Mouse (Mus musculus) hindbrain, embryonic 12.5 days (tissue): ENCODE measurements around the gene Zfp213. TPM values are rescaled to one million over a fixed set of nuclear protein-coding genes. Genes with fewer than 3 reads are reported as not detected.

Experiments used
- ATAC-seq: fragments of 200-750 bp; cut with Nextera tagmentation; 2 replicates; pipeline ENCODE4 v1.8.0; 2017; ENCODE audit warnings: moderate TSS enrichment; ENCODE audit not compliant: low FRiP score
- H3K27ac ChIP-seq: fragments of 300-500 bp; sonication (generic); 2 replicates; pipeline ENCODE4 v1.5.1; 2016; ENCODE audit warnings: mild to moderate bottlenecking
- H3K27me3 ChIP-seq: fragments of 300-500 bp; sonication (generic); 2 replicates; pipeline ENCODE4 v1.6.1; 2016; ENCODE audit warnings: mild to moderate bottlenecking
- H3K36me3 ChIP-seq: fragments of 300-500 bp; sonication (generic); 2 replicates; pipeline ENCODE4 v1.6.1; 2016; ENCODE audit warnings: mild to moderate bottlenecking
- H3K4me1 ChIP-seq: fragments of 300-500 bp; sonication (generic); 2 replicates; pipeline ENCODE4 v1.6.1; 2016
- H3K4me2 ChIP-seq: fragments of 300-500 bp; sonication (generic); replicated peaks from 2 replicates; pipeline ENCODE4 v1.6.1; 2016; ENCODE audit warnings: mild to moderate bottlenecking
- H3K4me3 ChIP-seq: fragments of 300-500 bp; sonication (generic); 2 replicates; pipeline ENCODE4 v1.5.1; 2016; ENCODE audit warnings: mild to moderate bottlenecking
- H3K9ac ChIP-seq: fragments of 300-500 bp; sonication (generic); 2 replicates; pipeline ENCODE4 v1.6.1; 2016; ENCODE audit warnings: mild to moderate bottlenecking, moderate library complexity
- H3K9me3 ChIP-seq: fragments of 300-500 bp; sonication (generic); replicated peaks from 2 replicates; pipeline ENCODE4 v1.6.1; 2016; ENCODE audit warnings: mild to moderate bottlenecking
- WGBS: fragments of 180-500 bp; shearing (Covaris S2); methylation state at CpG from one replicate; pipeline ENCODE4 v1.1.7; 2016; 5-methylcytosine and 5-hydroxymethylcytosine counted together
- polyA plus RNA-seq: library from polyadenylated mRNA; unstranded; fragments of >200 nt; fragmentation: Nextera tagmentation; extraction: Ambion mirVana; gene quantifications from 2 replicates; pipeline ENCODE4 v1.2.1, GENCODE M21; 2016

The Zfp213 gene
- polyA plus RNA-seq, 1 experiment from 2014 or later = 21.3 TPM

DNA sequence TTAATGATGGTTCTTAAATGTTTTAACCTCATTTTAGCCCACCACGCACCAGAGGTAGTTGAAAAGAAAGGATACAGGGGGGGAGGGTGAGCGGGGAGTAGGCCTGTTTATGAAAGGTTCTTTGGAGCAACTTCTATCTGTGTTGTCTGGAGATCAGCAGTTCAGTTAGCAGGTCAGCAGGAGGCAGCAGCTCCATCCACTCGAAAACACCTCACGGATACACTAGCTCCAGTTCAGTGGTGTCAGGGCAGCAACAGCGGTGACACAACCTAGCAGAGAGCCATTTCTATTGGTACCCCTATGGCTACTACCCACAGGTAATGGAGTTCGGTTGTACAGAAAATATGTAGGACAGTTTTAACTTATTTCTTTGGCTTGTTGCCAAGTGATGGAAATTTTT lies 6.0 kb upstream of the Zfp213 start:
- WGBS = 44% methylated on average over 6 of the region's 6 CpGs
- Histone ChIP-seq H3K4me2 (no peak overlapping the region), H3K27me3 (no peaks in the 10 kb centered on the region), H3K9me3 (no peaks in the 10 kb centered on the region), H3K4me1 (peaks cover 2% of the 10 kb centered on the region), H3K9ac (no peak overlapping the region), H3K36me3 (peaks cover 19% of the 10 kb centered on the region), H3K4me3 (no peak overlapping the region), H3K27ac (no peak overlapping the region)
- no peak for ATAC-seq

DNA sequence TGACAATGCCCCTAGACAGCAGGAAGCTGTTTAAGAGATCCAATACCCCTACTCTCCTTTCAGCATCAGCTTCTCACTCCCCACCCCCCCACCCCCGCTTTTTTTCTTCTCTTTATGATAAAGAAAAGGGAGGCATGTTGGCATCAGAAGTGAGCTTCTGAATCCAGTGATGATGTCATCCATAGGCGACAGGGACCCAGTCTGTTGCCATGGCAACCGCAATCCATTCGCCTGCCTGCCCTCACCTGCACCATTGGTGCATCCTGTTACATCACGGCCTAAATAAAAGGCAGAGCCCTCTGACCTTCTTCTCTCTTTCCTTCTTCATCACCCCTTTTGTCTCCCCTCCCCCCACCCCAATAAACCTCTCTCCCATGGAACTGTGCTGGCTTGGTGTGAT lies 4.3 kb upstream of the Zfp213 start:
- peaks cover 7% of the 10 kb centered on the region for H3K4me1 ChIP-seq
- no peak overlapping the region for H3K9ac ChIP-seq
- no peak overlapping the region for H3K27ac ChIP-seq
- ATAC-seq = no peak
- peaks cover 5% of the 10 kb centered on the region; the same call in 1 of the 2 replicates for H3K36me3 ChIP-seq
- H3K9me3 ChIP-seq = no peaks in the 10 kb centered on the region
- no peak overlapping the region for H3K4me2 ChIP-seq
- H3K27me3 ChIP-seq = no peaks in the 10 kb centered on the region
- 29% methylated on average over 5 of the region's 5 CpGs for WGBS
- H3K4me3 ChIP-seq = no peak overlapping the region

DNA sequence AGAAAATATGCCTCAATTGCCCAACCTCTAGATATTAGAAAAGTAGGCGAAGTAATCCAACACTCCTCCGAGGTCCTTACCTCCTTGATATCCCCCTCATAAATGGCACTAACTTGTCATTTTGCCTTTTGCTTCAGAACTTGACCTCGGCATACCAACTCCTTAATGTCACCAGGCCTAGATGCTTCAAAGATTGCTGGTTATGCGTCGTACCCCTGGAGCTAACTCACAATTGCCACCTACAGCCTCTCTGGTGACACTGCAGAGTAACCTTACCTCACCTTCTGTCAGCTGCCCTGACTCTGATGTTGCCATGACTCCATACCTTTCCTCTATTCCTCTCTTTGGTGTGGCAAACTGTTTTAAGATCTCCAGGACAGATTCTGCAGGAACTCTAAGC lies 2.7 kb upstream of the Zfp213 start:
- Histone ChIP-seq H3K27me3 (no peaks in the 10 kb centered on the region), H3K9me3 (no peaks in the 10 kb centered on the region), H3K9ac (no peak overlapping the region), H3K36me3 (no peaks in the 10 kb centered on the region), H3K27ac (no peak overlapping the region), H3K4me2 (no peak overlapping the region), H3K4me3 (no peak overlapping the region), H3K4me1 (peaks cover 13% of the 10 kb centered on the region)
- no peak for ATAC-seq
- WGBS = 61% methylated on average over 5 of the region's 5 CpGs

DNA sequence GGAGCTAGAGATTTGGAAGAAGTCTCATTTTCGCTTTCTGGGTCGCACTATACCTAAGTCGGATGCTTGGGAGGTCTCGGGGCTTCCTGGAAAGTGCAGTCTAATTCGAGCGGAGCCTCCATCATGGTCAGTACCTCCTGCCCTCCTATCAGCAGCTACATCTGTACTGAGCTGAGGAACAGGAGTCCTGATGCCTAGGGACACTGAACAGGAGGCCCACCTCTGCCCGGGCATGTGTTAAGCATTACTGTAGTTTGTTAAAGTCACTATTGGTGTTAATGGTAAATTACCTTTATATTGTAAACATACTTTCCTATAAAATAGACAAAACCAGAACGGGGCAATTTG lies 304 bp upstream of the Zfp213 start:
- H3K27ac ChIP-seq = peak overlapping the region; percentile 94
- peaks cover 13% of the 10 kb centered on the region for H3K4me1 ChIP-seq
- ATAC-seq = peak; percentile 87
- no peaks in the 10 kb centered on the region for H3K27me3 ChIP-seq
- WGBS = 2% methylated on average over 8 of the region's 8 CpGs
- peak overlapping the region; percentile 78 for H3K4me2 ChIP-seq
- peak overlapping the region; percentile 78 for H3K4me3 ChIP-seq
- H3K9ac ChIP-seq = peak overlapping the region; percentile 94
- H3K9me3 ChIP-seq = no peaks in the 10 kb centered on the region
- peaks cover 17% of the 10 kb centered on the region for H3K36me3 ChIP-seq

DNA sequence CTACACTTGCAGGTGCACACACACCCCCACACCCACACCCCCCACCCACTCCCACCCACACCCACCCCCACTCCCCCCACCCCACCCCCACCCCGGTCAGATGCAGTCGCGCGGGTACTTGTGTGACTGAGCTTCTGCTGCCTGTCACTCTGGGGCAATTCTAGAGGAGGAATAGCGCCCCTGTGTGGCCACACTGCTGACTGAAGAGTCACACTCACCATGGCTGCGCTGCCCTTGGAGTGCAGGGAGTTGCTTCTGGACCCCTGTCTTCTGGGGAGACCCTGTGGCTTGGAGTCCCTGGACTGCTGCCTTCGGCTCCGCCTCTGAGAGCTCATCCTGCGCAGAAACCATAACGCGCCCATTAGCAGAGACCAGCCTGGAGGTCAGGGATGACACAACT lies 4.3 kb downstream of the Zfp213 start:
- Histone ChIP-seq H3K27me3 (no peaks in the 10 kb centered on the region), H3K4me1 (peaks cover 8% of the 10 kb centered on the region), H3K9ac (no peak overlapping the region), H3K36me3 (peaks cover 63% of the 10 kb centered on the region), H3K9me3 (no peaks in the 10 kb centered on the region), H3K4me3 (no peak overlapping the region), H3K4me2 (no peak overlapping the region), H3K27ac (no peak overlapping the region)
- 62% methylated on average over 11 of the region's 11 CpGs for WGBS
- ATAC-seq = no peak

DNA sequence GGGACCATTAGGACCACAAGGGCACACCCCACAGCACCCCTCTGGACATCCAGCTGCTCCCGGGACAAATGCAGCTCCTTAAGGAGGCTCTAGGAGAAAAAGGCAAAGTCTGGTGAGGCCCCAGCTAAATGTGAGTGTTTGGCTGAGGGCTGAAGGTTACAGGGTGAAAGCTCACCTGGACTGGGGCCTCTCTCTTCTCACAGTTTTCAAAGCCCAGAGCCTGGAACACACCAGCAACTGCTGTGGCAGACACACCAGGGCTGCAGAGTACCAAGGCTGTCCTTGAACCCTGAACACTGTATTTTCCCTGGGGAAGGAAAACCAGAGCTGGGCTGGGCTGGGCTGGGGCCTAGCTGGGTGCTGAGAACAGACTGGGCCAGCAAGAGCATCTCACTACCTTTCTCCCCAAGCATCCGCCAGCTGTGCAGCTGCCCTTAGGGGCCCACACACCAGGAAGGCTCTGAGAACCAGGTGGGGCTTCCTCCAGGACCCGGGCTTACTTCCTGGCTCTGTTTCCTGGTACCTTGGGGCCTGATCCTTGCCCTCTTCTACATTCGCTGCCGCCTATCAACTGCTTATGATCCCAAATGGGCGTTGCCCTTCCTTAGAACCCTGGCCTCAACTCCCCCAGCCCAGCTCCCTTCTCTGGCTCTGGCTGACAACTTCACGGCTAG lies 8.7 kb downstream of the Zfp213 start:
- no peak overlapping the region for H3K27ac ChIP-seq
- no peak for ATAC-seq
- no peak overlapping the region for H3K4me2 ChIP-seq
- no peak overlapping the region for H3K9ac ChIP-seq
- no peak overlapping the region for H3K4me3 ChIP-seq
- peaks cover 57% of the 10 kb centered on the region for H3K36me3 ChIP-seq
- 84% methylated on average over 7 of the region's 7 CpGs for WGBS
- H3K27me3 ChIP-seq = no peaks in the 10 kb centered on the region
- H3K4me1 ChIP-seq = peaks cover 7% of the 10 kb centered on the region
- no peaks in the 10 kb centered on the region for H3K9me3 ChIP-seq

DNA sequence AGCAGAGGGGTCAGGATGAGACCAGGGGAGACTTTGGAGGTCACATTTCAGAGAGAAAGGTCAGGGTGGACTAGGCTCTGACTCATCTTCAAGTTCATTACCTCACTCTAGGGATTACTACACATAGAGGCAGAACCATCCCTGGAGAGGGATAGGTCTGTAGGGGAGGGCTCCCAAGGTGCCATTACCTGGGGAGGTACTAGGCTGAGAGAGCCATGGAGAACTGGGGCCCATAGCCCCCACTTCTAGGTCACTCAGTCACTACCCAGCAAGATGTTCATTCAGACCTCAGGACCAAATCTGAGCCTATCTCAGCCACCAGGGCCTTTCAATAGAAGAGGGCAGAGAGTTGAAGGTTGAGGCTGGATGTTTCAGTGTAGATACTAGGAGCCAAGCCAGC lies 9.7 kb downstream of the Zfp213 start:
- Histone ChIP-seq H3K9ac (no peak overlapping the region; the same call in 1 of the 2 replicates), H3K27ac (no peak overlapping the region), H3K9me3 (no peaks in the 10 kb centered on the region), H3K4me2 (no peak overlapping the region), H3K4me3 (no peak overlapping the region), H3K36me3 (peaks cover 49% of the 10 kb centered on the region), H3K4me1 (peaks cover 7% of the 10 kb centered on the region), H3K27me3 (no peaks in the 10 kb centered on the region)
- ATAC-seq = no peak

DNA sequence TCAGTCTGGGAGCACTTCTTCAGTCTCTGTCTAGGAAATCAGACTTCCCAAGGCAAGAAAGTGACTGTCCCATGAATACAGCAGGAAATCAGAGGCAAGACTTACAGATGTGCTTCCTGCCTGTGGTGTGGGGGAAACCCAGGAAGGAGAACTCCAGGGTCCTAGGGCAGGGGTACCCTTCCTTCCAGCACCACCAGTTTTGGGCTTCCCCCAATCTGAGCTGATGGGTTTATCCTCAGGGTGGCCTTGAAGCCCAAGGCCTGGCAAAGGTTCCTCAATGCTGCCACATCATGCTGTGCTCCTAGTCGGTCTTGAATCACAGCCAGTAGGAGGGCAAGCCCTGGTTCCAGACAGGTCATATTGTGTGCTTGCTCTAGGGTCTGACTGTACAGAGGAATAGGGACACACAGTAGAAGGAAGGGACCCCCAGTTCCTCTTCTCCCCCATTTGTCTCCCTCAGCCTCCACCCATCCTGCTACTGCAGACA lies 10.4 kb downstream of the Zfp213 start:
- no peak overlapping the region for H3K27ac ChIP-seq
- 79% methylated on average over 1 of the region's 1 CpGs for WGBS
- no peak overlapping the region for H3K4me3 ChIP-seq
- peaks cover 7% of the 10 kb centered on the region for H3K4me1 ChIP-seq
- no peaks in the 10 kb centered on the region for H3K9me3 ChIP-seq
- no peak overlapping the region for H3K4me2 ChIP-seq
- no peaks in the 10 kb centered on the region for H3K27me3 ChIP-seq
- no peak overlapping the region for H3K9ac ChIP-seq
- no peak for ATAC-seq
- H3K36me3 ChIP-seq = peaks cover 42% of the 10 kb centered on the region

DNA sequence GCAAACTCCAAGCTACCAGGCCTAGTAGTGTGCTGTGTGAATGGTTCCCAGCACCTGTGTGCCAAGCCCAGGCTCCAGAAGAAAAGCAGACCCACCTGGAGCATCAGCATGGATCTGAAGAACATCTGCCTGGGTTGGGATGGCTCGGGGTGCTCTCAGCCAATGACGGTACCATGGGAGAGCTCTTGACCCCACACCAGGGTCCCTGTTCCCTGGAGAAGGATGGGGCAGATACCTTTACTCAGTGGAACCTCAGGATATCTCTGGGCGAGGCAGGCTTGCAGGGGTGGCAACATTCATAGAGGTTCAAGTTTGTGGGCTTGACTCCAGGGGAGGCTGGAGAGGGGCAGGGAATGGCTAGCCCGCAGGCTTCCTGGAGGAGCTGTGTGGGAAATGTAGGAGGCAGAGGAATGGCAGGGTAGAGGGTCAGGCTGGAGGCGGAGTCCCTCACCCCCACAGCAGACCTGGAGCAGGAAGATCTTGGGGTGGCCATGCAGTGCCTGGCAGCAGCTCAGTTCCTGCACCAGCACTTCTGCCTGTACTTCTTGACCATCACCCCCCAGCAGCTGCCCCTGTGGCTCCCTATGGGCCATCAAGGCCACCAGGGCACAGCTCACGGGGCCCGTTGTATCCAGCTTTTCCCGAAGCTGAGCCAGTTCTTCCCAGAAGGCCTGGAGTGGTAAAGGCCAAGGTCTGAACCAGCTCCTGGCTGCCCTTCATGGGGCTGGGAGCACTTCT lies 11.0 kb downstream of the Zfp213 start:
- peaks cover 36% of the 10 kb centered on the region for H3K36me3 ChIP-seq
- ATAC-seq = no peak
- H3K9me3 ChIP-seq = no peaks in the 10 kb centered on the region
- 88% methylated on average over 8 of the region's 8 CpGs for WGBS
- H3K27ac ChIP-seq = no peak overlapping the region
- H3K4me3 ChIP-seq = no peak overlapping the region
- no peaks in the 10 kb centered on the region for H3K27me3 ChIP-seq
- H3K4me2 ChIP-seq = no peak overlapping the region
- H3K9ac ChIP-seq = no peak overlapping the region
- peaks cover 7% of the 10 kb centered on the region for H3K4me1 ChIP-seq

DNA sequence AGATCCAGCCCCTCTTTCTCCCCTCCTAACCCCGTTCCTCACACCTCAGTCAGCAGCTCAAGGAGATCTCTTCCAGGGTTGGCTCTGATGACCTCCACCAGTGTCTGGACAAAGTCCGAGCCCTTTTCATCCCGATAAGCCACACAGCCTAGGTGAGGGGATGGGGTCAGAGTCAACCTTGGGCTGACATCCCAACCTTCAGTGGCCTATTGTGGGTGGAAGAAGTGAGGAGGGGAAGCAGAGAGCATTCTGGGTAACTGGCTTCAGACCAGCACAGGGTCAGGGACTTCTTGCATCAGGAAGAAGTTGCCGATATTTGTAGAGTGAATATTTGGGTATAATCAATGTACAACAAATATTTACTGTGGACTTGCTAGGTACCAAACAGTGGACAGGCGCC lies 12.1 kb downstream of the Zfp213 start:
- no peaks in the 10 kb centered on the region for H3K27me3 ChIP-seq
- H3K27ac ChIP-seq = no peak overlapping the region
- no peaks in the 10 kb centered on the region for H3K9me3 ChIP-seq
- WGBS = 74% methylated on average over 5 of the region's 5 CpGs
- no peak overlapping the region for H3K4me2 ChIP-seq
- H3K4me1 ChIP-seq = peaks cover 7% of the 10 kb centered on the region
- no peak overlapping the region for H3K9ac ChIP-seq
- no peak overlapping the region for H3K4me3 ChIP-seq
- H3K36me3 ChIP-seq = peaks cover 25% of the 10 kb centered on the region
- ATAC-seq = no peak

DNA sequence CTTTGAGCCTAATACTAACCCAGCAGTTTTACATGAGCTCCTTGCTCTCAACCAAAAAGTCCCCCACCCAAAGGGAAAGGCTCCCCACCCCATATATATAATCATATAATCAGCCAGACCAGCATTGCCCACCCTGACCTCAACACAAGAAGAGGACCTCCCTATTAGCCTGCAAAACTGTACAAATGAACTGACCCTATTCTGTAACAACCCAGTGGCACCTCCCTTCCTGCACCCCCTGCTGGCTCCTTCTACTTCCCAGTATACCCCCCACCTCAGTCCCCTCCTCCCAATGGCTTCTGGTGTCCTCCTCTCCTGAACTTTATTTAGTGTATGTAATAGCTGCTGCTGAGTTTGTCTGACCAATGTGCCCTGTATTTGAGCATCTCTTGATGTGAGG lies 12.6 kb downstream of the Zfp213 start:
- Histone ChIP-seq H3K4me2 (peak overlapping the region; percentile 72), H3K4me1 (peaks cover 7% of the 10 kb centered on the region), H3K27ac (no peak overlapping the region), H3K36me3 (peaks cover 20% of the 10 kb centered on the region), H3K27me3 (no peaks in the 10 kb centered on the region), H3K4me3 (peak overlapping the region; percentile 51), H3K9me3 (no peaks in the 10 kb centered on the region), H3K9ac (peak overlapping the region; percentile 52)
- ATAC-seq = no peak

DNA sequence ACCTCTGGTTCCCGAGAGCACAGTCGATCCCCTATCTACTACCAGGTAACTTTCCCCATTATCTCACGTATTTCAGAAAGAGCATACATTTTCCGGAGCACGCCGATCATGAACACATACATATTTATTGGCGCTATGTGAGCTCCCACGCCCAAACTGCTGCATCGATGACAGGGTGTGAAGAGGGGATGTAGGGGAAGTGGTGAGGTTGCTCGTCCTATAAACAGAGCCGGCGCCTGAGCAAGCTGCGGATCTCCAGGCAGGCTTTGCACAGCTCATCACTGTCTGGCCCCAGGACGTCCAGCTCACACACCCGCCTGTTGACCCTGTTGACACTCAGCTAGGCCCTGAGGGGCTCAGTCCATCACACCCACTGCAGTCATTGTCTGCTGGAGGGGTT lies 13.2 kb downstream of the Zfp213 start:
- WGBS = 0% methylated on average over 15 of the region's 15 CpGs
- no peaks in the 10 kb centered on the region for H3K27me3 ChIP-seq
- H3K4me3 ChIP-seq = peak overlapping the region; percentile 51
- no peaks in the 10 kb centered on the region for H3K9me3 ChIP-seq
- H3K4me1 ChIP-seq = peaks cover 7% of the 10 kb centered on the region
- ATAC-seq = peak; percentile 30
- H3K27ac ChIP-seq = peak overlapping the region; percentile 41
- H3K9ac ChIP-seq = peak overlapping the region; percentile 52
- peak overlapping the region; percentile 72 for H3K4me2 ChIP-seq
- H3K36me3 ChIP-seq = peaks cover 14% of the 10 kb centered on the region
